Mouse (Mus musculus): ENCODE measurements around the gene Arpp21. TPM values are rescaled to one million over a fixed set of nuclear protein-coding genes. Genes with fewer than 3 reads are reported as not detected.

Gene Arpp21
- polyA plus RNA-seq, 1 experiment from 2014 or later = not detected

DNA sequence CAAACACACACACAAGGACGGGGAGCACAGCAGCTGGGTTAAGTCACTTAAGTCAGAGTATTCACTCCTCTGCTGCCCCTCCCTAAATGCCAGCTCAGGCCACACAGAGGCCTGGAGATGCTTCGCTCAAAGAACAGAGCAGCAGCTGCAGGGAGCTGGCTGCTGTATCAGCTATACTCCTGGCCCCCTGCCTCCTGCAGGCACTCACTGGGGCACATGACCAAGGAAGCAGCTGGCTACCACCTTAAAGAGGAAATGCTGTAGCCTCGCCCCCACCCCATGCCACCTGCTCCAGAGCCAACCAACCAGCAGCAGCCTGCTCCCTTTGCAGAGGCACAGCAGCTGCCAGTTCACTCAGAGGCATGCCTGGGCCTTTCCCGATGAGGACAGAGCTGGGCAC, 28.0 kb downstream of the Arpp21 start:
- H3K27me3 ChIP-seq = peaks cover 4% of the 10 kb centered on the region
- ChIA-PET CTCF (no interaction called here), POLR2A (interaction anchor here (0.5 kb wide), 1 partner anchor 513 kb away, joined by 3 read pairs; no protein-coding TSS in a partner anchor)
- ATAC-seq = no peak
- in situ Hi-C loops (cut with MboI; ENCODE audit: low pct_unique_long_range_greater_than_20kb) = no loop called here
- no peak for TF ChIP-seq CTCF (IDR thresholded peaks at IDR 0.05)
- DNase-seq (ENCODE audit: low read depth, low spot score) = no peak

DNA sequence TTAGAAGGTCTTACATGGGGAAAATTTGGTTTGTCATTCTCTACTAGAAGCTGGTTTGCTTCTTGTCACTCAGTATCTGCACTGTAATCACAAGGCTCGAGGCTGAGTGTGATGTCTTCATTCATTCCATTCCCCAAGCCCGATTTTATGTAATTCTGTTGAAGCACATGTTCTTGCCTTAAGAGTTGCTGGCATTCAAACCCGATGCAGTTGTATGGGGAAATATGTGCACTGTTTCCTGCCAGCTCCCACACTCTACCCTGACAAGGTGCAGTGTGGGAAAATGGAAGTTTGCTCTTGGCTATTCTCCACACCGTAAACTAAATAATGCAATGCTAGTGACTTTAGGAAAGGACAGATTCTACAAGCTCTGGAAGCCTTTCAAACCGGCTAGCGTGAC, 37.4 kb downstream of the Arpp21 start:
- no peak for TF ChIP-seq CTCF (IDR thresholded peaks at IDR 0.05)
- ATAC-seq (no peak), DNase-seq (ENCODE audit: low read depth, low spot score) (no peak)
- no peaks in the 10 kb centered on the region for H3K27me3 ChIP-seq
- POLR2A ChIA-PET = no interaction called here
- CTCF ChIA-PET = no interaction called here
- in situ Hi-C loops (cut with MboI; ENCODE audit: low pct_unique_long_range_greater_than_20kb) = no loop called here

DNA sequence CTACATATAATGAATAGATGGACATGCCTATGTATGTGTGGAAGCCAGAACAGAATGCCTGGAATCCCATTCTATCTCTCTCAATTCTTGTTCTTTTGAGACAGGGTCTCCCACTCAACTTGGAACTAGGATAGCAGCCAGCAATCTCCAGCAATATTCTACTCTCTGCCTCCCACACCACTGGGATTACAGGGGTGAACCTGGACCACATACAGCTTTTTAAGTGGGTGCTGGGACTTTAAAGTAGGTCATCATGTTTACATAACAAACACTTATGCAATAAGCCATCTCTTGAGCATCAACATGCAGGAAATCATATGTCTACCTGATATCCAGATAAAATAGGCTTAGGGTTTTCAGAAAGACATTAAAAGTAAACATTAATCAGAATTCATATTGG, 41.7 kb downstream of the Arpp21 start:
- ChIA-PET CTCF (no interaction called here), POLR2A (no interaction called here)
- ATAC-seq (no peak), DNase-seq (ENCODE audit: low read depth, low spot score) (no peak)
- H3K27me3 ChIP-seq = no peaks in the 10 kb centered on the region
- TF ChIP-seq CTCF (IDR thresholded peaks at IDR 0.05) = no peak
- in situ Hi-C loops (cut with MboI; ENCODE audit: low pct_unique_long_range_greater_than_20kb) = no loop called here

DNA sequence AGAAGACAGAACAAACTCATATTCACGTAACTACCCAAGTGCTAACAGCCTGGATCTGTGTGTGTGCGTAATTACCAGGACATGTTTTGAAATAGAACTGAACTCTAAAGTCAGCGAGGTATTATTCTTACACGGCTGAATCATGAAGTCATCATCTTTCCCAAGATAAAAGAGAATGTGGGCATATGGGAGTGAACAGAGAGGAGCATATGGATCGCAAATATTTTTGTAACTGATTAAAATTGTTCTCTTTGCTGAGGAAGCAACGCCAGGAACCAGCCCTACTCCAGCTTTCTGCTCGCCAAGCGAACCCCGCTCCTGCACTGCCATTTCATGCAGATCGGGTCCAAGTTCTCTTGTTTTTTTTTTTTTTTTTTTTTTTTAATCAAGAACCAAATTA, 46.3 kb downstream of the Arpp21 start:
- ATAC-seq = no peak
- in situ Hi-C loops (cut with MboI; ENCODE audit: low pct_unique_long_range_greater_than_20kb) = no loop called here
- no peak for DNase-seq (ENCODE audit: low read depth, low spot score)
- ChIA-PET POLR2A (no interaction called here), CTCF (no interaction called here)
- H3K27me3 ChIP-seq = peaks cover 5% of the 10 kb centered on the region
- TF ChIP-seq CTCF (IDR thresholded peaks at IDR 0.05) = no peak

DNA sequence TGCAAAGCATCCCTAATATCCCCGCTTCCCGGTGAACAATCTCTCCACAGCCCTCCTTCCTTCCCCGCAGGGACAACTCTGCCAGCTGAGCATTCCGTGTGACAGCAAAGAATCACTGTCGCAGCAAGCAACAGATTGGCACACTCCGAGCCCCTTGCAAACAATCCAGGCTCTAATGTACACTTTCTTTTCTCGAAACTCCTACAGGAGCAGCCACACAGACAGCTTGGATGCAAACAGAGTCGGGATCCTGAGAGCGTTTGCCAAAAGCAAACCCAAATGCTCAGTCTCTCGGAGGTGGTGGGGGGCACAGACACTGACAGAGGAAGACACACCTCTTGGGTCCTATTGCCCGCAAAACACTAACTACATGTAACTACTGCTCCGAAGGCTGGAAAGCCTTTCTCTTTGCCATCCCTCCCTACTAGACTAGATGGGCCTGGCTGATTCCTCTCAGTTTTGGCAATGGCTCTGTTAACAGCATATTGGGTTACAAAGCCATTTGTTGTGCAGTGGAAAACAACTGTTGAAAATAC, 47.3 kb downstream of the Arpp21 start:
- in situ Hi-C loops (cut with MboI; ENCODE audit: low pct_unique_long_range_greater_than_20kb) = no loop called here
- DNase-seq (ENCODE audit: low read depth, low spot score) = no peak
- ChIA-PET POLR2A (no interaction called here), CTCF (no interaction called here)
- TF ChIP-seq CTCF (IDR thresholded peaks at IDR 0.05) = no peak
- no peak for ATAC-seq
- peaks cover 5% of the 10 kb centered on the region for H3K27me3 ChIP-seq

DNA sequence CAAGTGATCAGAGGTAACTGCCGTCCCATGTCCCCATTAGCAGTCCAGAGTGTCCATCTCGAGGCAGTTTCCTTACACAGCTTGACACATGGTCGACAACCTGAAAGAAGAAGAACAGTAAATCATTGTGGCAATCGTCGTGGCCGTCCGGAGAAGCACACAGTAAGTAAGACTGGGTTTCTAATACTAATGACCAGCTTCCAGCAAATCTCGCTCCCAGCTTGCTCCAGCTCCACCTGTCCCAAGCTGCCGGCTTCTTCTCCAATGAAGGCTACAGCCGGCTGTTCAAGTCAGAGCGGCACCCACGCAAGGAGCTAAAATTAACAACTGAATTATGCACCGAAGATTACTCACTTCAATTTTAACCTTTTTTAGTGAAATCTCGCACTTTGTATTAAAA, 48.1 kb downstream of the Arpp21 start:
- in situ Hi-C loops (cut with MboI; ENCODE audit: low pct_unique_long_range_greater_than_20kb) = no loop called here
- peaks cover 5% of the 10 kb centered on the region for H3K27me3 ChIP-seq
- POLR2A ChIA-PET = no interaction called here
- CTCF ChIA-PET = no interaction called here
- TF ChIP-seq CTCF (IDR thresholded peaks at IDR 0.05) = no peak
- ATAC-seq = no peak
- no peak for DNase-seq (ENCODE audit: low read depth, low spot score)

DNA sequence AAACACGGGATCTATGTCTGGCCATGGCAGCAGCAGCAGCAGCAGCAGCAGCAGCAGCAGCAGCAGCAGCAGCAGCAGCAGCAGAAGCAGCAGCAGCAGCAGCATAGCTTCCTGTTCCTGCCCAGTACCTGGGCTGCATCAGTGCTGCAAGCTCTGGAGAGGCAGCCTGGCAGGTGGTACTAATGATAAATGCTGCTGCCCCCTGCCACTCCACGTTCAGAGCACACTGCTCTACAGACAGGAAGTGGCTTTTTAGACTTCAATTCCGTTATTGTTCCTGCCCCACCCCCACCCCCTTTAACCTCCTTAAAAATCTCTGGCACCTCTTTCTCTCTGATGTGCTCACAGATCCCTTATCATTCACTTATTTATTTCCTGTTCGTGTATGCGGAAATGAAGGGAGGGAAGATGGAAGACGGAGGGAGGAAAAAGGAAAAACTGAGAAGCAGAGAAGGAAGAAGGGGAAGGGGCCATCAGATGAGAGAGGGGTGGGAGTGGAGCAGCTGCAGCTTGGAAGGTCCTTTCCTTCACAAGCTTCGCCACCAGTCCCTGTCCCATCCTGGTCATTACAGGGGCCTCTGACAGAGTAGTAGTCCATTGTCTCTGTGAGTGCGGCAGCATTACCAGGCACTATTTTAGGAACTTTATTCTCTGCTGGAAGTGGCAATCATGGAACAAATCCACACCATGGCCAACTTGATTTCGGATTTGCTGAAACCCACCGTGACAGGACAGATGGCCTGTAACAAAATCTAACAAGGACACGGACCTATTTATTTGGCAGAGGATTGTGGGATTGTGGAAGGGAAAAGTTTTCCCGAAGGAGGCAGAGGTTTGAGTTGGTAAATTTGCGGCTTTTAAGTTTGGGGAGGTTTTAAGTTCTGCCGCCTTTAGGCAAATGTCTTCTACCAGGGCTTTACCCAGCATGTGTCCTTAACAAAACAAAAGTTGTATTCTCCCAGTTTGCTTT, 49.1 kb downstream of the Arpp21 start:
- DNase-seq (ENCODE audit: low read depth, low spot score) (no peak), ATAC-seq (no peak)
- no peak for TF ChIP-seq CTCF (IDR thresholded peaks at IDR 0.05)
- ChIA-PET CTCF (interaction anchor here (1.1 kb wide), 1 partner anchor 12 kb away, joined by 4 read pairs; no protein-coding TSS in a partner anchor), POLR2A (no interaction called here)
- H3K27me3 ChIP-seq = peaks cover 5% of the 10 kb centered on the region
- in situ Hi-C loops (cut with MboI; ENCODE audit: low pct_unique_long_range_greater_than_20kb) = no loop called here

DNA sequence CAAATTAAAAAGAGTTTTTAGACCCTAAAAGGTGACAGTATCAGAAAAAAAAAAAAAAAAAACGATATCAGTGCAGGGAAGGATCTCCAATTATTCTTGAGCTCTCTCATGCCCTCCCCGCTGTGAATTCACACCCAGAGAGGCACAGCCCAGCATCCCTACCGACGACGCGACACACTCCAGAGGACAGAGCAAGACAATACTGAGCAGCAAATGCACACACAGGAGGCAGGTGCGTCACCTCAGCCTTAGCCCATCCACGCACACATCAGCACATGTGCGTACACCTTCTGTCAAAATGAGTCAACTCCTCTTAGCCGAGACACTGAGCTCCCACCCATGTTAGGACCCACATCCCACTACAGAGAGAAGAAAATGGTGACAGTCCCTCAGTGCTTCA, 50.0 kb downstream of the Arpp21 start:
- POLR2A ChIA-PET = no interaction called here
- in situ Hi-C loops (cut with MboI; ENCODE audit: low pct_unique_long_range_greater_than_20kb) = no loop called here
- ATAC-seq = no peak

DNA sequence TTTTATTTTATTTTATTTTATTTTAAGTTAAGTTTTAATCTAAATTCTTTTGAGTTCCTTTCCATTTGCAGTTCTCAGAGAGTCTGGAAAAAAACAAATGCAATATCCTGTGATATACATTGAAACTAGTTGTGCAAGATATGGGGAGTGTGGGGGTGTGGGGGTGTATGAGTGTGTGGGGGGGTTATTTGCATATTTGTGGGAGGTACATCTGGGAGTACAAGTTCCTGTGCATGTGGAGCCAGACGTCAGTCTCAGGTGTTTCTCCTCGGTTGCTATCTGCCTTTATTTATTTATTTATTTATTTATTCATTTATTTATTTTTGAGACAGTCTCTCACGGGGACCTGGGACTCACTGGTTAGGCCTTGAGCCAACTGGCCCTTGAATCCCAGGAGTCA, 53.0 kb downstream of the Arpp21 start:
- in situ Hi-C loops (cut with MboI; ENCODE audit: low pct_unique_long_range_greater_than_20kb) = no loop called here
- H3K27me3 ChIP-seq = peaks cover 12% of the 10 kb centered on the region
- no peak for TF ChIP-seq CTCF (IDR thresholded peaks at IDR 0.05)
- no peak for ATAC-seq
- no peak for DNase-seq (ENCODE audit: low read depth, low spot score)
- ChIA-PET CTCF (no interaction called here), POLR2A (no interaction called here)

More for the DNA sequence above, 50.0 kb downstream of the Arpp21 start:
- H3K27me3 ChIP-seq = peaks cover 5% of the 10 kb centered on the region
- CTCF ChIA-PET = interaction anchor here (1.1 kb wide), 1 partner anchor 11 kb away, joined by 4 read pairs; no protein-coding TSS in a partner anchor
- no peak for DNase-seq (ENCODE audit: low read depth, low spot score)
- TF ChIP-seq CTCF (IDR thresholded peaks at IDR 0.05) = no peak

DNA sequence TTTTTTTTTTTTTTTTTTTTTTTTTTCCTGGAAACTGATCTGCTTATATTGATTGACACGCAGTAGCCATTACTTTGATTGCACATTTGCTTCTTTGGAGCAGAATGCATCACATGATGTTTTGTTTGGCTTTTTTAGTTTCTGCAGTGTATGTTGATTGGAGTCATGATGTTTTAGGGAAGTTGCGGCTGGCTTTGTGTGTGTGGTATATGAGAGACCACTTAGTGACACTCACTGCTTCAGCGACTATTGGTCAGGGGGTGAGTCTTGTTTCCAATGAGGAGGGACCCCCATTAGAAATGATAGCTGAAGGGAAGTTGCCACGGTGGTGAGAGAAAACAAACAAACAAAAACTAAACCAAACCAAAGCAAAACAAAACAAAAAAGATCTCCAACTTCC, 55.7 kb downstream of the Arpp21 start:
- DNase-seq (ENCODE audit: low read depth, low spot score) (no peak), ATAC-seq (no peak)
- ChIA-PET POLR2A (no interaction called here), CTCF (no interaction called here)
- no peak for TF ChIP-seq CTCF (IDR thresholded peaks at IDR 0.05)
- H3K27me3 ChIP-seq = peaks cover 9% of the 10 kb centered on the region
- in situ Hi-C loops (cut with MboI; ENCODE audit: low pct_unique_long_range_greater_than_20kb) = no loop called here

DNA sequence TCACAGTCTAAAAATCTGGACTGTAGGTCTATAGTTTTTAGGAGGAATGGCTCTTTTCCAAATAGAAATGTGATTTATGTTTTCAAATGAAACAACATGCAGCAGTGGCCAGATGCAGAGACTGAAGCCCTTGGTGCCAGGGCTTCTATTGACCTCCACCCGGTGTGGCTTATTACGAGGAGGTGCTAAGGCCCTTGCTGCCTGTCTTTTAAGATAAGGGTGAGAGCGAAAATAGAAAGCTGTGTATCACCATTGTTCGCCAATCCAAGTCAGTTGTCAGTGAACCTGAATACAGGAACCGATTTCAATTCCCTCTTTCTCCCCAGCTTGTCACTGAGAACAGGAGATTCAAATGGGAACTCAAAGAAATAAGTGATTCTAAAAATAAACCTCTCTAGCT, 57.3 kb downstream of the Arpp21 start:
- ChIA-PET POLR2A (no interaction called here), CTCF (no interaction called here)
- in situ Hi-C loops (cut with MboI; ENCODE audit: low pct_unique_long_range_greater_than_20kb) = no loop called here
- DNase-seq (ENCODE audit: low read depth, low spot score) (no peak), ATAC-seq (no peak)
- H3K27me3 ChIP-seq = peaks cover 9% of the 10 kb centered on the region
- no peak for TF ChIP-seq CTCF (IDR thresholded peaks at IDR 0.05)

Measured in Patski (cell line).